Mouse (Mus musculus): ENCODE results near the gene Gcgr. TPM values are rescaled to one million over a fixed set of nuclear protein-coding genes. Genes with fewer than 3 reads are reported as not detected.

Gcgr gene
- polyA plus RNA-seq, 1 experiment from 2014 or later: 3.5 TPM

DNA sequence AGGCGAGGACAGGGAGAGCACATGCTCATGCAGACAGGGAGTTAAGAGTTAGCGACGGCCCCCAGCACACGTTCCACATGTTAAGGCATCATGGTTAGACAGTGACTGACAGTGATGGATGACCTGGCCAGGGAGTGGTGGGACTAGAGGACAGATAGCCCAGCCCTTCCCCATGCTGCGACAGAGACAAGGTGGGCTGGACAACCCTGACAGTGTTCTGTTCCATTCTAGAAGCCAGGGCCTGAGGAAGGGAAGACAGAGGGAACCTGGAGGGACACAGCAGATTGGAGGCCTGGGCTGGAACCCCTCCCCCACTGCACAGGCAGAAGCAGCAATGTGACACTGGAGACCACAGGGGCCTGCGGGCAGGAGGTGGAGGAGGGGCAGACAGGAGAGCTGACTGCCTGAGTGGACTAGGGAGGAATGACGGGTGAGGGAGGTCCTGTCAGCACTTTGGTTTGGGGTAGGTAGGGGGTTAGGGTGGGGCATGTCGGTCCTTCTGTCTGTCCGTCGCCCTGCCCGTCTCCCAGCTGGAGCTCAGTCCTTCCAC lies 48.3 kb downstream of the Gcgr start:
- peaks cover 11% of the 10 kb centered on the region for H3K4me1 ChIP-seq (replicated peaks; ENCODE audit: control insufficient read depth, insufficient read depth)
- H3K36me3 ChIP-seq (ENCODE audit: control insufficient read depth, insufficient read depth, low read length): peaks cover 19% of the 10 kb centered on the region
- no peak overlapping the region for H3K4me3 ChIP-seq (ENCODE audit: low read depth, low read length)
- TF ChIP-seq CTCF (IDR thresholded peaks at IDR 0.05; ENCODE audit: low read depth): no peak
- TF ChIP-seq EP300 (optimal IDR thresholded peaks at IDR 0.05): no peak
- WGBS: 75% methylated on average over 11 of the region's 11 CpGs
- H3K27ac ChIP-seq (replicated peaks): no peak overlapping the region
- H3K9ac ChIP-seq (ENCODE audit: low read length): no peak overlapping the region
- ATAC-seq (ENCODE audit: low FRiP score, low TSS enrichment) (no peak), DNase-seq (ENCODE audit: low spot score) (no peak)
- no peaks in the 10 kb centered on the region for H3K27me3 ChIP-seq (ENCODE audit: control insufficient read depth, insufficient read depth, low read length)
- no peaks in the 10 kb centered on the region for H3K9me3 ChIP-seq (ENCODE audit: control insufficient read depth, low read length)
- no peak overlapping the region for H3K4me2 ChIP-seq (replicated peaks; ENCODE audit: low read depth)

DNA sequence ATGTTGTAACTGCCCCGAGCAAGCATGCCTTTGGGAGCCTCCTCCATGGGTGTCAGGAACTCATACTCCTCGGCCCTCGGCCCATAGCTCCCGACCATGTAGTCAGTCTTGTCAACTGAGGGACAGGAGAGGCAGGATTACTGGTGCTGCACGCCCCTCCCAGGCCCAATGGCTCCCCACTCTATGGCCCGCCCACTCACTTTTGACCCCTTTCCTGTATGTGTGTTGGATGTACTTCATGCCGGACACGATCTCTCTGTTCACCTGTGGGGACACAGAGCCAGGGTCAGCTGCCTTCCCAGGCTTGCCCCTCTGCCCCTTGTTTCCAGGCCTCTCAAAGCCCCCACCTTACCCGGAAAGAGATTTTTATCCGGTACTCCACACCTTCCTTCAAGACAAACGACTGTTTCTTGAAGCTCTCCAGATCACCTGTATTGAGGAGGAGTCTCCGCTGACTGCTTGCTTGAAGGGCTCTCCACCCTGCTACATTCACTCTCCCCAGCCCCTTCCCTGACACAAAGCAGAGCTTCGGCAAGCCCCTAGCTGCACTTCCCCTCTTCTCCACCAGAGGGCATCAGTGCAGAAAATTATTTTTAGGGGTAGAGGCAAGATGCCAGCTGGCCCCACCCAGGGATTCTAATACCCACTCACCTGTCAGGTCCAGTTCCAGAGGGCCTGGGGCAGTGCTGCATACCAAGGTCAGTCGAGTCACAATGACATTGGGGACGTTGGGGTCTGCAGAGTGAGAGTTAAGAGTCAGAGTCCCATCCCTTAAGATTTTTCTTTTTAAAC lies 49.0 kb downstream of the Gcgr start:
- peak overlapping the region; percentile 92; the same call in 1 of the 2 replicates for H3K9ac ChIP-seq (ENCODE audit: low read length)
- H3K9me3 ChIP-seq (ENCODE audit: control insufficient read depth, low read length): no peaks in the 10 kb centered on the region
- ATAC-seq (ENCODE audit: low FRiP score, low TSS enrichment): no peak
- no peak for TF ChIP-seq EP300 (optimal IDR thresholded peaks at IDR 0.05)
- peak; percentile 92 for TF ChIP-seq CTCF (IDR thresholded peaks at IDR 0.05; ENCODE audit: low read depth)
- H3K36me3 ChIP-seq (ENCODE audit: control insufficient read depth, insufficient read depth, low read length): peaks cover 19% of the 10 kb centered on the region
- peak overlapping the region; percentile 98 for H3K27ac ChIP-seq (replicated peaks)
- peak overlapping the region; percentile 90 for H3K4me2 ChIP-seq (replicated peaks; ENCODE audit: low read depth)
- no peaks in the 10 kb centered on the region for H3K27me3 ChIP-seq (ENCODE audit: control insufficient read depth, insufficient read depth, low read length)
- peak; percentile 75 for DNase-seq (ENCODE audit: low spot score)
- WGBS: 54% methylated on average over 15 of the region's 15 CpGs
- peak overlapping the region; percentile 85 for H3K4me3 ChIP-seq (ENCODE audit: low read depth, low read length)
- H3K4me1 ChIP-seq (replicated peaks; ENCODE audit: control insufficient read depth, insufficient read depth): peaks cover 8% of the 10 kb centered on the region

DNA sequence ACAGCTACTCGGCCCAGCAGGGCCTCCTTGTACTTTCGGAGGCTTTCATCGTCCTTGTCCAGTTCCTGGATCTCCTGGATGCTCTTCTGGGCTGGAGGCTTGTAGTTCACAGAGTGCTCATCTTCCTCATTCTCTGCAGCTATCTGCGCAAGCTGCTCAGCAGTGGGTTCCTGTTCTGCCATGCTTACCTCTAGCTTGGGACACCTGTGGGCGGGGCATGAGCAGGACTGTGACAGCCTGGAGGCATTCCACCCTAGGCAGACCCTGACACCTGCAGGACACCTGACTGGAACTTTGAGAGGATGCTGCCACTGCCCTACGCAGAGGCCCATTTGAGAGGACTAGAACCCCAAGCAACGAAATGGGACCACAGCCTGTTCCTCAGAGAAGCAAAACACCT lies 49.7 kb downstream of the Gcgr start:
- H3K27ac ChIP-seq (replicated peaks): peak overlapping the region; percentile 98
- peak; percentile 46 for DNase-seq (ENCODE audit: low spot score)
- peak overlapping the region; percentile 90 for H3K4me2 ChIP-seq (replicated peaks; ENCODE audit: low read depth)
- no peak for ATAC-seq (ENCODE audit: low FRiP score, low TSS enrichment)
- no peaks in the 10 kb centered on the region for H3K9me3 ChIP-seq (ENCODE audit: control insufficient read depth, low read length)
- H3K4me1 ChIP-seq (replicated peaks; ENCODE audit: control insufficient read depth, insufficient read depth): peaks cover 7% of the 10 kb centered on the region
- H3K36me3 ChIP-seq (ENCODE audit: control insufficient read depth, insufficient read depth, low read length): peaks cover 21% of the 10 kb centered on the region
- H3K4me3 ChIP-seq (ENCODE audit: low read depth, low read length): peak overlapping the region; percentile 85
- peak overlapping the region; percentile 92 for H3K9ac ChIP-seq (ENCODE audit: low read length)
- no peaks in the 10 kb centered on the region for H3K27me3 ChIP-seq (ENCODE audit: control insufficient read depth, insufficient read depth, low read length)
- TF ChIP-seq EP300 (optimal IDR thresholded peaks at IDR 0.05) (no peak), CTCF (IDR thresholded peaks at IDR 0.05; ENCODE audit: low read depth) (no peak)
- 40% methylated on average over 7 of the region's 7 CpGs for WGBS

DNA sequence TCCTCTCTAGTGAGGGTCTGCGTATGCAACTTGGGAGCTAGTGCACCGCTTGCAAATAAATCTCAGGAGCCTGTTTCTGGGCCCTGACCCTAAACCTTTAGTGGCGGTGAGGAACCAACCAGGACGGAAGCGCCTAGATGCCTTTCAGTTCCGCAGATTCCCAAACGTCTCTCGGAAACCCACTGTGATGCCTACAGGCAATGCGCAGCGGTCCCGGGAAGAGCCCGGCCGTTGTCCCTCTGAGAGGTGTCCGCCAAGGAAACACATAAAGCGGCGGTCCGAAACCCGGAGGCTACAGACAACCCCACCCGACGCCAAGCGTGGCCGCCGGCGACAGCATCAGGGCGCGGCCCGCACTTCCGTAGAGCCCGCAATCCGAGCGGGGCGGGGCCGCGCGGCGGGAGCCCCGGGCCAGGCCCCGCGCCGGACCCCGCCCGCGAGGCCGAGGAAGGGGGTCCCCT lies 50.4 kb downstream of the Gcgr start:
- Histone ChIP-seq H3K4me1 (replicated peaks; ENCODE audit: control insufficient read depth, insufficient read depth) (peaks cover 7% of the 10 kb centered on the region), H3K4me2 (replicated peaks; ENCODE audit: low read depth) (peak overlapping the region; percentile 90), H3K27me3 (ENCODE audit: control insufficient read depth, insufficient read depth, low read length) (no peaks in the 10 kb centered on the region), H3K27ac (replicated peaks) (peak overlapping the region; percentile 98), H3K4me3 (ENCODE audit: low read depth, low read length) (peak overlapping the region; percentile 85), H3K36me3 (ENCODE audit: control insufficient read depth, insufficient read depth, low read length) (peaks cover 24% of the 10 kb centered on the region), H3K9me3 (ENCODE audit: control insufficient read depth, low read length) (no peaks in the 10 kb centered on the region), H3K9ac (ENCODE audit: low read length) (peak overlapping the region; percentile 92)
- TF ChIP-seq EP300 (optimal IDR thresholded peaks at IDR 0.05): no peak
- no peak for TF ChIP-seq CTCF (IDR thresholded peaks at IDR 0.05; ENCODE audit: low read depth)
- DNase-seq (ENCODE audit: low spot score) (peak; percentile 70), ATAC-seq (ENCODE audit: low FRiP score, low TSS enrichment) (peak; percentile 54)
- under 1% methylated on average over 31 of the region's 44 CpGs for WGBS

DNA sequence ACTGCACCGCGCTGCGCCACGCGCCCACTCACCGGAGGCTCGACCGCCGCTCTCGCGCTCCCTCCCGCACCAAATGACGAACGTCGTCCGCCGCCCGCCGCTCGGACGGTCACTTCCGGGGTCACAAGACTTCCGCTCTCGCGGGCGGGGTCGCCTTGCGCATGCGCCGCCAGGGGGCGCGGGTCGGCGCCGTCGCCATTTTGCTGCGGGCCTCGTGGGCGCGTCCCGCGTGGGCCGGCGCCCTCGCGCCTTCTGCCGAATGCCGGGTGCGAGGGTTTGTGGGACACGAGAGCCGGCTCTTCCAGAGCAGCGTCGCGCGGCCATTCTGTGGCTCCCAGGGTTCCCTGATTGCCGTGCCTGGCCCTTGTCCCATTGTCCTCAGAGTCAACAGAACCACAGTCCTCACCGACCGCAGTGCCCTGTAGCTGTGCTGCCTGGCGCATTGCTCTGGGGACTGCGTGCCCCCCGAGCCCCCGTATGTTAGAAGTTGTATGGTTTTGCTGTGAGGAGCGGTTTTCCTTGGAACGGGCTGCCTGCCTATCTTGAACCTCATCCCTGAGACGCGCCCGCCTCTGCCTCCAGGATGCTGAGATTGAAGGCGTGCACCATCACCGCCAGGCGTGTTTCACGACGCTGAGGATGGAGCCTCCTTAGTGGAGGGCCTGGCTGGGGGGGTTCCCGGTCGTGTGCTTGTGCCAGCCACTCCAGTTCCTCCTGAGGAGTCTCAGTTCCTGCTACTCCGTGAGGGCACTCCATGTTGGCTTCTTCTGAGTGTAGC lies 51.2 kb downstream of the Gcgr start, which contains the start of gene Arhgdia:
Gene Arhgdia (minus strand): TSS at position 135 of the 778 bp plus-strand sequence.
- H3K9ac ChIP-seq (ENCODE audit: low read length): peak within 1 kb of the TSS; percentile 92
- peaks cover 7% of the 10 kb centered on the region for H3K4me1 ChIP-seq (replicated peaks; ENCODE audit: control insufficient read depth, insufficient read depth)
- DNase-seq (ENCODE audit: low spot score): peak; percentile 89
- peak within 1 kb of the TSS; percentile 85 for H3K4me3 ChIP-seq (ENCODE audit: low read depth, low read length)
- H3K4me2 ChIP-seq (replicated peaks; ENCODE audit: low read depth): peak within 1 kb of the TSS; percentile 90
- peak within 1 kb of the TSS; percentile 98 for H3K27ac ChIP-seq (replicated peaks)
- peaks cover 26% of the 10 kb centered on the region for H3K36me3 ChIP-seq (ENCODE audit: control insufficient read depth, insufficient read depth, low read length)
- no peak for TF ChIP-seq EP300 (optimal IDR thresholded peaks at IDR 0.05)
- TF ChIP-seq CTCF (IDR thresholded peaks at IDR 0.05; ENCODE audit: low read depth): peak; percentile 60
- WGBS: 5% methylated on average over 58 of the region's 75 CpGs
- peak; percentile 48 for ATAC-seq (ENCODE audit: low FRiP score, low TSS enrichment)
- H3K27me3 ChIP-seq (ENCODE audit: control insufficient read depth, insufficient read depth, low read length): no peaks in the 10 kb centered on the region
- no peaks in the 10 kb centered on the region for H3K9me3 ChIP-seq (ENCODE audit: control insufficient read depth, low read length)
